Mouse (Mus musculus): Measurements from ENCODE around the gene Itpa. TPM values are rescaled to one million over a fixed set of nuclear protein-coding genes. Genes with fewer than 3 reads are reported as not detected.
"Not testable (repeated sequence)": the region's sequence is repeated elsewhere in the genome, so short reads cannot be mapped to it uniquely, and the experiment has no call there.

Itpa gene
- polyA plus RNA-seq, 1 experiment = 137 TPM

- TF ChIP-seq POLR2A (IDR thresholded peaks at IDR 0.05; ENCODE audit: insufficient read depth, low read length) (no peak), EP300 (IDR thresholded peaks at IDR 0.05; ENCODE audit: insufficient read depth, low read depth, low read length) (no peak), CTCF (IDR thresholded peaks at IDR 0.05; ENCODE audit: low read depth, low read length) (no peak)
- H3K27ac ChIP-seq (ENCODE audit: insufficient read depth, low read length) = no peak overlapping the region
- H3K9ac ChIP-seq (ENCODE audit: low read depth, poor library complexity, severe bottlenecking) = no peak overlapping the region
- H3K27me3 ChIP-seq (ENCODE audit: control insufficient read depth, insufficient read depth, low read length, poor library complexity, severe bottlenecking) = no peaks in the 10 kb centered on the region
- H3K36me3 ChIP-seq (ENCODE audit: control insufficient read depth, insufficient read depth, low read length, poor library complexity, severe bottlenecking) = no peaks in the 10 kb centered on the region
- H3K4me3 ChIP-seq (ENCODE audit: low read depth, low read length) = no peak overlapping the region
- H3K9me3 ChIP-seq (replicated peaks; ENCODE audit: control insufficient read depth, insufficient read depth, low read length, poor library complexity, severe bottlenecking) = no peaks in the 10 kb centered on the region
- H3K4me1 ChIP-seq (ENCODE audit: control insufficient read depth, insufficient read depth, low read length) = no peaks in the 10 kb centered on the region
Observed at GRCm38 (mm10) chr2:130639276-130639675, 28.1 kb upstream of the Itpa start.

GRCm38 (mm10) chr2:130641351-130642025, 25.9 kb upstream of the Itpa start:
- no peak overlapping the region for H3K4me3 ChIP-seq (ENCODE audit: low read depth, low read length)
- H3K9ac ChIP-seq (ENCODE audit: low read depth, poor library complexity, severe bottlenecking) = 0 out of 2 replicates have a peak overlapping the region, but pooled peaks have one; percentile 65
- H3K27ac ChIP-seq (ENCODE audit: insufficient read depth, low read length) = no peak overlapping the region
- H3K36me3 ChIP-seq (ENCODE audit: control insufficient read depth, insufficient read depth, low read length, poor library complexity, severe bottlenecking) = no peaks in the 10 kb centered on the region
- TF ChIP-seq POLR2A (IDR thresholded peaks at IDR 0.05; ENCODE audit: insufficient read depth, low read length) (no peak), EP300 (IDR thresholded peaks at IDR 0.05; ENCODE audit: insufficient read depth, low read depth, low read length) (no peak), CTCF (IDR thresholded peaks at IDR 0.05; ENCODE audit: low read depth, low read length) (no peak)
- no peaks in the 10 kb centered on the region for H3K4me1 ChIP-seq (ENCODE audit: control insufficient read depth, insufficient read depth, low read length)
- no peaks in the 10 kb centered on the region for H3K9me3 ChIP-seq (replicated peaks; ENCODE audit: control insufficient read depth, insufficient read depth, low read length, poor library complexity, severe bottlenecking)
- no peaks in the 10 kb centered on the region for H3K27me3 ChIP-seq (ENCODE audit: control insufficient read depth, insufficient read depth, low read length, poor library complexity, severe bottlenecking)

GRCm38 (mm10) chr2:130642197-130642660, 25.2 kb upstream of the Itpa start:
- TF ChIP-seq POLR2A (IDR thresholded peaks at IDR 0.05; ENCODE audit: insufficient read depth, low read length) (no peak), CTCF (IDR thresholded peaks at IDR 0.05; ENCODE audit: low read depth, low read length) (no peak), EP300 (IDR thresholded peaks at IDR 0.05; ENCODE audit: insufficient read depth, low read depth, low read length) (no peak)
- H3K9ac ChIP-seq (ENCODE audit: low read depth, poor library complexity, severe bottlenecking) = peak overlapping the region; percentile 65
- H3K4me1 ChIP-seq (ENCODE audit: control insufficient read depth, insufficient read depth, low read length) = no peaks in the 10 kb centered on the region
- no peaks in the 10 kb centered on the region for H3K36me3 ChIP-seq (ENCODE audit: control insufficient read depth, insufficient read depth, low read length, poor library complexity, severe bottlenecking)
- no peaks in the 10 kb centered on the region for H3K9me3 ChIP-seq (replicated peaks; ENCODE audit: control insufficient read depth, insufficient read depth, low read length, poor library complexity, severe bottlenecking)
- H3K27me3 ChIP-seq (ENCODE audit: control insufficient read depth, insufficient read depth, low read length, poor library complexity, severe bottlenecking) = no peaks in the 10 kb centered on the region
- peak overlapping the region; percentile 86 for H3K4me3 ChIP-seq (ENCODE audit: low read depth, low read length)
- no peak overlapping the region for H3K27ac ChIP-seq (ENCODE audit: insufficient read depth, low read length)

GRCm38 (mm10) chr2:130642684-130643369, 24.6 kb upstream of the Itpa start, which contains the start of gene Lzts3:
Gene Lzts3, minus strand, starts transcription at chr2:130642803.
- Histone ChIP-seq H3K9me3 (replicated peaks; ENCODE audit: control insufficient read depth, insufficient read depth, low read length, poor library complexity, severe bottlenecking) (no peaks in the 10 kb centered on the region), H3K36me3 (ENCODE audit: control insufficient read depth, insufficient read depth, low read length, poor library complexity, severe bottlenecking) (no peaks in the 10 kb centered on the region), H3K4me3 (ENCODE audit: low read depth, low read length) (peak within 1 kb of the TSS; percentile 86), H3K4me1 (ENCODE audit: control insufficient read depth, insufficient read depth, low read length) (no peaks in the 10 kb centered on the region), H3K27ac (ENCODE audit: insufficient read depth, low read length) (no peak within 1 kb of the TSS), H3K9ac (ENCODE audit: low read depth, poor library complexity, severe bottlenecking) (peak within 1 kb of the TSS; percentile 65), H3K27me3 (ENCODE audit: control insufficient read depth, insufficient read depth, low read length, poor library complexity, severe bottlenecking) (no peaks in the 10 kb centered on the region)
- TF ChIP-seq EP300 (IDR thresholded peaks at IDR 0.05; ENCODE audit: insufficient read depth, low read depth, low read length) (no peak), POLR2A (IDR thresholded peaks at IDR 0.05; ENCODE audit: insufficient read depth, low read length) (no peak), CTCF (IDR thresholded peaks at IDR 0.05; ENCODE audit: low read depth, low read length) (no peak)

- no peaks in the 10 kb centered on the region for H3K27me3 ChIP-seq (ENCODE audit: control insufficient read depth, insufficient read depth, low read length, poor library complexity, severe bottlenecking)
- no peaks in the 10 kb centered on the region for H3K36me3 ChIP-seq (ENCODE audit: control insufficient read depth, insufficient read depth, low read length, poor library complexity, severe bottlenecking)
- no peaks in the 10 kb centered on the region for H3K9me3 ChIP-seq (replicated peaks; ENCODE audit: control insufficient read depth, insufficient read depth, low read length, poor library complexity, severe bottlenecking)
- H3K4me3 ChIP-seq (ENCODE audit: low read depth, low read length) = no peak overlapping the region
- no peaks in the 10 kb centered on the region for H3K4me1 ChIP-seq (ENCODE audit: control insufficient read depth, insufficient read depth, low read length)
- no peak overlapping the region for H3K27ac ChIP-seq (ENCODE audit: insufficient read depth, low read length)
- no peak overlapping the region for H3K9ac ChIP-seq (ENCODE audit: low read depth, poor library complexity, severe bottlenecking)
- no peak for TF ChIP-seq EP300 (IDR thresholded peaks at IDR 0.05; ENCODE audit: insufficient read depth, low read depth, low read length)
Observed at GRCm38 (mm10) chr2:130645198-130645597, 22.2 kb upstream of the Itpa start.

GRCm38 (mm10) chr2:130649028-130649427, 18.4 kb upstream of the Itpa start:
- H3K9ac ChIP-seq (ENCODE audit: low read depth, poor library complexity, severe bottlenecking); H3K27me3 ChIP-seq (ENCODE audit: control insufficient read depth, insufficient read depth, low read length, poor library complexity, severe bottlenecking); H3K9me3 ChIP-seq (replicated peaks; ENCODE audit: control insufficient read depth, insufficient read depth, low read length, poor library complexity, severe bottlenecking); H3K36me3 ChIP-seq (ENCODE audit: control insufficient read depth, insufficient read depth, low read length, poor library complexity, severe bottlenecking); H3K27ac ChIP-seq (ENCODE audit: insufficient read depth, low read length); H3K4me1 ChIP-seq (ENCODE audit: control insufficient read depth, insufficient read depth, low read length); H3K4me3 ChIP-seq (ENCODE audit: low read depth, low read length): not testable (repeated sequence)
